Mouse (Mus musculus) neural tube, embryonic 12.5 days (tissue): Measurements from ENCODE around the gene Naaladl1. TPM values are rescaled to one million over a fixed set of nuclear protein-coding genes. Genes with fewer than 3 reads are reported as not detected.

Source experiments
- ATAC-seq: fragments of 200-750 bp; cut with Nextera tagmentation; 2 replicates; pipeline ENCODE4 v1.8.0; 2017; ENCODE audit warnings: low read depth, mild to moderate bottlenecking, moderate TSS enrichment, moderate library complexity; ENCODE audit not compliant: low FRiP score
- H3K27ac ChIP-seq: fragments of 300-500 bp; sonication (generic); 2 replicates; pipeline ENCODE4 v1.5.1; 2016
- H3K27me3 ChIP-seq: fragments of 300-500 bp; sonication (generic); replicated peaks from 2 replicates; pipeline ENCODE4 v1.6.1; 2016; ENCODE audit warnings: mild to moderate bottlenecking
- H3K36me3 ChIP-seq: fragments of 300-500 bp; sonication (generic); 2 replicates; pipeline ENCODE4 v1.6.1; 2016; ENCODE audit warnings: mild to moderate bottlenecking
- H3K4me1 ChIP-seq: fragments of 300-500 bp; sonication (generic); 2 replicates; pipeline ENCODE4 v1.6.1; 2016
- H3K4me2 ChIP-seq: fragments of 300-500 bp; sonication (generic); replicated peaks from 2 replicates; pipeline ENCODE4 v1.6.1; 2016; ENCODE audit warnings: mild to moderate bottlenecking
- H3K4me3 ChIP-seq: fragments of 300-500 bp; sonication (generic); 2 replicates; pipeline ENCODE4 v1.5.1; 2016
- H3K9ac ChIP-seq: fragments of 300-500 bp; sonication (generic); 2 replicates; pipeline ENCODE4 v1.6.1; 2016; ENCODE audit warnings: mild to moderate bottlenecking
- H3K9me3 ChIP-seq: fragments of 300-500 bp; sonication (generic); 2 replicates; pipeline ENCODE4 v1.6.1; 2016; ENCODE audit warnings: mild to moderate bottlenecking
- WGBS: fragments of 180-500 bp; shearing (Covaris S2); methylation state at CpG from one replicate; pipeline ENCODE4 v1.1.7; 2016; 5-methylcytosine and 5-hydroxymethylcytosine counted together
- polyA plus RNA-seq: library from polyadenylated mRNA; unstranded; fragments of >200 nt; fragmentation: Nextera tagmentation; extraction: Ambion mirVana; gene quantifications from 2 replicates; pipeline ENCODE4 v1.2.1, GENCODE M21; 2016

Naaladl1 gene
- polyA plus RNA-seq, 1 experiment from 2014 or later, result 0.63 TPM

- peak overlapping the region; percentile 76 for H3K9ac ChIP-seq
- H3K36me3 ChIP-seq, result peaks cover 28% of the 10 kb centered on the region
- 10% methylated on average over 16 of the region's 16 CpGs for WGBS
- H3K27me3 ChIP-seq, result no peaks in the 10 kb centered on the region
- ATAC-seq, result no peak; the same call in 1 of the 2 replicates
- H3K4me3 ChIP-seq, result peak overlapping the region; percentile 71
- no peaks in the 10 kb centered on the region for H3K9me3 ChIP-seq
- peaks cover 11% of the 10 kb centered on the region; the same call in 1 of the 2 replicates for H3K4me1 ChIP-seq
- peak overlapping the region; percentile 98 for H3K27ac ChIP-seq
- peak overlapping the region; percentile 85 for H3K4me2 ChIP-seq
Observed at GRCm38 (mm10) chr19:6140374-6140677, 34.7 kb downstream of the Naaladl1 start.

GRCm38 (mm10) chr19:6140678-6141393 lies 35.3 kb downstream of the Naaladl1 start, which contains the start of gene Batf2:
Batf2 (plus strand) TSS chr19:6140983.
- under 1% methylated on average over 68 of the region's 68 CpGs for WGBS
- H3K4me2 ChIP-seq, result peak within 1 kb of the TSS; percentile 85
- H3K27me3 ChIP-seq, result no peaks in the 10 kb centered on the region
- H3K36me3 ChIP-seq, result peaks cover 23% of the 10 kb centered on the region
- peak within 1 kb of the TSS; percentile 76 for H3K9ac ChIP-seq
- peak within 1 kb of the TSS; percentile 71 for H3K4me3 ChIP-seq
- H3K9me3 ChIP-seq, result no peaks in the 10 kb centered on the region
- peaks cover 11% of the 10 kb centered on the region; the same call in 1 of the 2 replicates for H3K4me1 ChIP-seq
- peak; percentile 92 for ATAC-seq
- peak within 1 kb of the TSS; percentile 98 for H3K27ac ChIP-seq

- peak; percentile 78 for ATAC-seq
- peak within 1 kb of the TSS; percentile 76 for H3K9ac ChIP-seq
- peaks cover 18% of the 10 kb centered on the region for H3K36me3 ChIP-seq
- H3K27me3 ChIP-seq, result no peaks in the 10 kb centered on the region
- H3K27ac ChIP-seq, result peak within 1 kb of the TSS; percentile 98
- WGBS, result 0% methylated on average over 15 of the region's 15 CpGs
- no peaks in the 10 kb centered on the region for H3K9me3 ChIP-seq
- peaks cover 11% of the 10 kb centered on the region; the same call in 1 of the 2 replicates for H3K4me1 ChIP-seq
- peak within 1 kb of the TSS; percentile 85 for H3K4me2 ChIP-seq
- peak within 1 kb of the TSS; percentile 71 for H3K4me3 ChIP-seq
Observed at GRCm38 (mm10) chr19:6141394-6141749, 35.8 kb downstream of the Naaladl1 start, which contains the start of gene Arl2. Arl2 (minus strand) TSS chr19:6141548.

GRCm38 (mm10) chr19:6144842-6145241 lies 39.3 kb downstream of the Naaladl1 start:
- no peak for ATAC-seq
- Histone ChIP-seq H3K27me3 (no peaks in the 10 kb centered on the region), H3K4me3 (no peak overlapping the region), H3K4me2 (no peak overlapping the region), H3K9me3 (no peaks in the 10 kb centered on the region), H3K4me1 (peaks cover 7% of the 10 kb centered on the region; the same call in 1 of the 2 replicates), H3K36me3 (no peaks in the 10 kb centered on the region), H3K9ac (no peak overlapping the region), H3K27ac (no peak overlapping the region)
- 83% methylated on average over 5 of the region's 5 CpGs for WGBS

- ATAC-seq, result no peak
- no peak overlapping the region for H3K27ac ChIP-seq
- H3K36me3 ChIP-seq, result no peaks in the 10 kb centered on the region
- 86% methylated on average over 9 of the region's 9 CpGs for WGBS
- no peaks in the 10 kb centered on the region for H3K9me3 ChIP-seq
- no peak overlapping the region for H3K9ac ChIP-seq
- no peaks in the 10 kb centered on the region for H3K4me1 ChIP-seq
- H3K27me3 ChIP-seq, result no peaks in the 10 kb centered on the region
- H3K4me2 ChIP-seq, result no peak overlapping the region
- H3K4me3 ChIP-seq, result no peak overlapping the region
Observed at GRCm38 (mm10) chr19:6155174-6155573, 49.6 kb downstream of the Naaladl1 start.

- H3K36me3 ChIP-seq, result no peaks in the 10 kb centered on the region
- no peak overlapping the region for H3K9ac ChIP-seq
- H3K9me3 ChIP-seq, result no peaks in the 10 kb centered on the region
- H3K27ac ChIP-seq, result no peak overlapping the region
- WGBS, result 77% methylated on average over 8 of the region's 8 CpGs
- no peaks in the 10 kb centered on the region for H3K27me3 ChIP-seq
- no peaks in the 10 kb centered on the region for H3K4me1 ChIP-seq
- no peak for ATAC-seq
- no peak overlapping the region for H3K4me2 ChIP-seq
- no peak overlapping the region for H3K4me3 ChIP-seq
Observed at GRCm38 (mm10) chr19:6156372-6156771, 50.8 kb downstream of the Naaladl1 start.

- ATAC-seq, result no peak
- no peaks in the 10 kb centered on the region for H3K9me3 ChIP-seq
Observed at GRCm38 (mm10) chr19:6157220-6157619, 51.6 kb downstream of the Naaladl1 start.

GRCm38 (mm10) chr19:6163872-6164547 lies 58.4 kb downstream of the Naaladl1 start:
- Histone ChIP-seq H3K27me3 (0 out of 2 replicates have a peak, but pooled peaks cover 3% of the 10 kb centered on the region), H3K9me3 (no peaks in the 10 kb centered on the region), H3K9ac (no peak overlapping the region), H3K4me2 (no peak overlapping the region), H3K4me3 (no peak overlapping the region), H3K36me3 (no peaks in the 10 kb centered on the region), H3K4me1 (no peaks in the 10 kb centered on the region), H3K27ac (no peak overlapping the region)
- no peak for ATAC-seq
- 82% methylated on average over 10 of the region's 10 CpGs for WGBS

More at GRCm38 (mm10) chr19:6157220-6157619, 51.6 kb downstream of the Naaladl1 start:
- WGBS, result 81% methylated on average over 6 of the region's 6 CpGs
- Histone ChIP-seq H3K27ac (no peak overlapping the region), H3K4me2 (no peak overlapping the region), H3K4me3 (no peak overlapping the region), H3K27me3 (no peaks in the 10 kb centered on the region), H3K9ac (no peak overlapping the region), H3K36me3 (no peaks in the 10 kb centered on the region), H3K4me1 (no peaks in the 10 kb centered on the region)

Other genes with a start within 250 kb of the Naaladl1 start
- 27.0 and 33.0 TPM in 2 replicates for gene Frmd8, start 230.5 kb upstream of the Naaladl1 start, polyA plus RNA-seq
- 1.7 and 2.5 TPM in 2 replicates for gene Slc25a45, start 228.0 kb upstream of the Naaladl1 start, polyA plus RNA-seq
- 10.5 and 11.8 TPM in 2 replicates for gene Tigd3, start 211.6 kb upstream of the Naaladl1 start, polyA plus RNA-seq
- 156 and 174 TPM in 2 replicates for gene Dpf2, start 192.8 kb upstream of the Naaladl1 start, polyA plus RNA-seq
- gene Cdc42ep2, start 181.0 kb upstream of the Naaladl1 start, polyA plus RNA-seq, result 4.7 and 5.7 TPM in 2 replicates
- 44.4 and 46.6 TPM in 2 replicates for gene Pola2, start 141.6 kb upstream of the Naaladl1 start, polyA plus RNA-seq
- not detected in 2 replicates for gene Slc22a20, start 119.6 kb upstream of the Naaladl1 start, polyA plus RNA-seq
- 5.6 and 6.4 TPM in 2 replicates for gene Capn1, start 89.9 kb upstream of the Naaladl1 start, polyA plus RNA-seq
- gene Syvn1, start 59.2 kb upstream of the Naaladl1 start, polyA plus RNA-seq, result 33.2 and 35.2 TPM in 2 replicates
- 66.0 and 68.6 TPM in 2 replicates for gene Mrpl49, start 48.0 kb upstream of the Naaladl1 start, polyA plus RNA-seq
- 635 and 643 TPM in 2 replicates for gene Fau, start 47.9 kb upstream of the Naaladl1 start, polyA plus RNA-seq
- gene Znhit2, start 44.6 kb upstream of the Naaladl1 start, polyA plus RNA-seq, result 34.3 and 38.2 TPM in 2 replicates
- 44.3 and 45.9 TPM in 2 replicates for gene Tm7sf2, start 37.4 kb upstream of the Naaladl1 start, polyA plus RNA-seq
- gene Vps51, start 28.6 kb upstream of the Naaladl1 start, polyA plus RNA-seq, result 79.4 and 80.6 TPM in 2 replicates
- not detected in 2 replicates for gene Tmem262, start 25.7 kb upstream of the Naaladl1 start, polyA plus RNA-seq
- gene Gm28374, start 23.5 kb upstream of the Naaladl1 start, polyA plus RNA-seq, result 2.6 and 3.2 TPM in 2 replicates
- 72.4 and 75.0 TPM in 2 replicates for gene Zfpl1, start 20.8 kb upstream of the Naaladl1 start, polyA plus RNA-seq
- gene Cdca5, start 20.8 kb upstream of the Naaladl1 start, polyA plus RNA-seq, result 27.1 and 28.4 TPM in 2 replicates
- gene AC131692.1, start 11.4 kb upstream of the Naaladl1 start, polyA plus RNA-seq, result 0.33 TPM in 1 of 2 replicates, not detected in the other
- 53.5 and 59.0 TPM in 2 replicates for gene Sac3d1, start 12.9 kb downstream of the Naaladl1 start, polyA plus RNA-seq
- gene Snx15, start 22.5 kb downstream of the Naaladl1 start, polyA plus RNA-seq, result 40.3 and 42.3 TPM in 2 replicates
- gene Batf2, start 35.2 kb downstream of the Naaladl1 start, polyA plus RNA-seq, result not detected in 2 replicates
- 100 and 102 TPM in 2 replicates for gene Arl2, start 35.8 kb downstream of the Naaladl1 start, polyA plus RNA-seq
- gene Majin, start 78.6 kb downstream of the Naaladl1 start, polyA plus RNA-seq, result not detected in 2 replicates
- not detected in 2 replicates for gene Gpha2, start 120.6 kb downstream of the Naaladl1 start, polyA plus RNA-seq
- 77.8 and 82.8 TPM in 2 replicates for gene Ppp2r5b, start 130.1 kb downstream of the Naaladl1 start, polyA plus RNA-seq
- gene Atg2a, start 135.9 kb downstream of the Naaladl1 start, polyA plus RNA-seq, result 13.8 and 14.7 TPM in 2 replicates
- gene Ehd1, start 170.9 kb downstream of the Naaladl1 start, polyA plus RNA-seq, result 87.2 and 96.4 TPM in 2 replicates
- gene Cdc42bpg, start 200.7 kb downstream of the Naaladl1 start, polyA plus RNA-seq, result 0.27 and 0.60 TPM in 2 replicates
- gene Men1, start 229.2 kb downstream of the Naaladl1 start, polyA plus RNA-seq, result 93.3 and 93.5 TPM in 2 replicates
- 16.0 and 18.4 TPM in 2 replicates for gene Map4k2, start 235.4 kb downstream of the Naaladl1 start, polyA plus RNA-seq